Mouse (Mus musculus): Measurements from ENCODE around the gene Ifng. TPM values are rescaled to one million over a fixed set of nuclear protein-coding genes. Genes with fewer than 3 reads are reported as not detected.
"Not testable (repeated sequence)": the region's sequence is repeated elsewhere in the genome, so short reads cannot be mapped to it uniquely, and the experiment has no call there.

Gene Ifng
- polyA plus RNA-seq (2012; rRNA removed) = 0.18 and 0.87 TPM in 2 replicates

DNA sequence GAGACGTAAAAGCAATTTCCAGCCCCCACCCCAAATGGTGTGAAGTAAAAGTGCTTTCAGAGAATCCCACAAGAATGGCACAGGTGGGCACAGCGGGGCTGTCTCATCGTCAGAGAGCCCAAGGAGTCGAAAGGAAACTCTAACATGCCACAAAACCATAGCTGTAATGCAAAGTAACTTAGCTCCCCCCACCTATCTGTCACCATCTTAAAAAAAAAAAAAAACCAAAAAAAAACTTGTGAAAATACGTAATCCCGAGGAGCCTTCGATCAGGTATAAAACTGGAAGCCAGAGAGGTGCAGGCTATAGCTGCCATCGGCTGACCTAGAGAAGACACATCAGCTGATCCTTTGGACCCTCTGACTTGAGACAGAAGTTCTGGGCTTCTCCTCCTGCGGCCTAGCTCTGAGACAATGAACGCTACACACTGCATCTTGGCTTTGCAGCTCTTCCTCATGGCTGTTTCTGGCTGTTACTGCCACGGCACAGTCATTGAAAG is at the start of gene Ifng:
Gene Ifng (plus strand): TSS at position 305 of the 499 bp plus-strand sequence.
- WGBS = 87% methylated on average over 11 of the region's 11 CpGs

DNA sequence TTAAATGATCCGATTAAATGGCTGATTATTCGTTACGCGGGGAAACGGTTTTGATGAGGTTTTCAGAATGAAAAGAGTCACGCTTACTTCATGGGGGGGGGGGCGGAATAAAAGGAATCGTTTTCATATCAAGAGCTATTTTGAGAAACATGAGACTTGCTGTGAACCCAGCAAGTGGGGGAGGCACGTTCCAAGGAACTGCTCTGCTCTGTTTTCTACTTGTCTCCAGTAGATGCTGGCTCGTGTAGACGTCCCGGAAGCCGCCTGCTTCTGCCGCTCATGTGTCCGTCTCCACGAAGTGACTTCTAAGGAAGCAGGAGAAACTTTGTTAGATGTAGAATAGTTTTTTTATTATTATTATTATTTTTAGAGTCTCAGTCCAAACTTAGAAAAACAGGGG is 40.9 kb upstream of the Ifng start:
- 86% methylated on average over 16 of the region's 16 CpGs for WGBS

More for the DNA sequence above, at the start of gene Ifng:
- DNase-seq (ENCODE audit: low read depth, low spot score) = no peak

DNA sequence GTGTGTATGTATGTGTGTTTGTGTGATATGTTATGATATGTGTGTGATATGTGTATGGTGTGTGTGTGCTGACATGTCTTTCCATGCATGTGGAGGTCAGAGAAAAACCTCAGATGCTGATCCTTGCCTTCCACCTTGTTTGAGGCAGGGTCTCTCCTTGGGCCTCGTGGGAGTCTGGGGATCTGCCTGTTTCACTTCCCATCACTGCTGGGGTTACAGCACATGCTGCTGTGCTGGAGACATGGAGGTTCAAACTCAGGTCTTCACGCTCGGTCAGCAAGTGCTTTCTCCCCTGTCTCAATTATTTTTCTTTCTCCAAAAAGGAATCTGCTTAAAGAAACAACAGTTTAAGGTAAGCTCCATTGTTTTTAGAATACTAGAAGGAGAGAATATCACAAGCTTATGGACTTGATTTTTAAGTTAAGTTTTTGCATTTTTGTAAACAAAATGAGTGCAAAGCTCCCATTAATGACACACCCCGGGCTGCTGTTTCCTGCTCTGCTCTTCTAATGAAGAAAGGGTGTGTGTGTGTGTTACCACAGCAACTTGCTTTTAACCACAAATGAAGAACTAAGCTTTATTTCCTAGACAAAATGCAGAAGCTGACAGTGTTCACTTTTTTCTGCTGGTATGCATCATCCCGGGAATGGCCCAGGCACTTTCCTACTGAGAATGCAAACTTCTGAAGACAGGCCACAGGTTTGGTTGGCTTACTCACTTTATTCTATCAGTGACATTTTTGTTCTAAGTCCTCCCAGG is 34.2 kb upstream of the Ifng start:
- WGBS = 70% methylated on average over 5 of the region's 5 CpGs
- DNase-seq (ENCODE audit: low read depth, low spot score) = no peak

More for the DNA sequence above, 40.9 kb upstream of the Ifng start:
- DNase-seq (ENCODE audit: low read depth, low spot score) = no peak

DNA sequence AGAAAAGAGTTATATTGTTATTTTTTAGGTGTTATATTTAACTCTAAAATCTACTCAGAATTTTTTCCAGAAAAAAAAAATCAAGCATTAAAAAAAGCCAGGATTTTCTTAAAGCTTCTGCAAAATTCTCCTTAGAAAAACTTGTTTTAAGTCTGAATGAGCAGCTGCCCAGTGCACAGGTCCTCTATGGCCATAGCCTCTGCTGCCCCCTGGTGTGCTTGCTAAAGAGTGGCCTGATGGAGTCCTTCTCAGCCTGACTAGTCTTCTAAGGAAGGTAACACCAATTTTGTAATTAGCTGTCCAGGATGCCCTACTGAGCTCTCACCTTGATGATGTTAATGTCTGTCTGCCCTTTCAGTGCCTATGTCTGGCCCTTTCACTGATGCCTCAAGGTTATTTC is 29.5 kb upstream of the Ifng start:
- no peak for DNase-seq (ENCODE audit: low read depth, low spot score)

DNA sequence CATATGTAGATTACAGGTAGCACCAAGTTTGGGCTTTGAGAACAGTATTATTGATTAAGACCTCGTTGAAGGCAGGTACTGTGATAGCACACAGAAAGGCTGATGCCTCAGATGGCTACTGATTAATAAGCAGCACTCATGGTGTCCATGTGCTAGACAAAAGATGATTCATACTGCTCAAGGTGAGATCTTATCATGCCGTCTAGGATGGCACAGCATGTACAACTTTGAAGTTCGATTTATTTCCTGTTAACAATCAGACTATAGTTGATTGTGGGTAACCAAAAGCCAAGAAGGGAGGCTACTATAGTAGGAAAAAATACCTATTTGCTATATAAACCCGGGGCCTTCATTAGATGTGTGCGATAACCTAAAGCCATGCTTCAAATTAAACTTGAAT is 28.1 kb upstream of the Ifng start:
- 72% methylated on average over 5 of the region's 5 CpGs for WGBS

DNA sequence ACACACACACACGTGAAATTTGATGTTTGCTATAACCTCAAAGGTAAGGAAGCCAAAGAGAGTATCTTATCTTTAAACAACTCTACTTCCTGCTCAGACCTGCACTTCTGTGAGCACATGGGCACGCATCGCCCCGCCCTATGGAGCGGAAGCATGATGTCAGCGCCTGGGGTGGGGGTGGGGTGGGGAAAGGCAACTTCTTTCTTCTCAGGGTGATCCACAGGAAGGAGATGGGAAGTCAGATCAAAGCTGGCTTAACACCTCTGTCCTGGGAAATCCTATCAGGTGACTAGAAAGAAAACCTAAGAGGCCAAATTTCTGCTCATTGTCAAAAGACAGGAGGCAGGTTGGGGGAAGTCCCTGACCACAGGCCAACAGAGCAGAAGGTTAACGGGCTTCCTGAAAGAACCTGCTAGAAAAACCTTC is 21.8 kb upstream of the Ifng start:
- DNase-seq (ENCODE audit: low read depth, low spot score) = no peak
- WGBS = 45% methylated on average over 7 of the region's 7 CpGs

More for the DNA sequence above, 28.1 kb upstream of the Ifng start:
- no peak for DNase-seq (ENCODE audit: low read depth, low spot score)

DNA sequence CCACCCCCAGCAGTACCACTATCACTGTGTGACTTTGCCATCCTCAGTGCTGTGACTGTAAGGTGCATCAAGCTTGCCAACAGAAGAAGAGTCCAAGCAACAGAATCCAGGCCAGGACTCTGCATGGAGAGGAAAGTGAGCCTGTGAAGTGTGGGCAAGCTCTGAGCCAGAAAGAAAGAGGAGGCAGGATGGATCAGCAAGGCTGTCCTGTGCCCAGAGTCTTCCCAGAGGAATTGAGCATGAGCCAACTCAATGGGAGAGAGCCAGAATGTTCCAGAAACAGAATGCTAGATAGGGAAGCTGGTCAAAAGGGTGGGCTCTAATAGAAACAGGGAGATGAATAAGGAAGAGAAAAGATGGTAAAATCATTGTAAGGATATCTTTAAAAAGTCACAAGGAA is 19.9 kb upstream of the Ifng start:
- no peak for DNase-seq (ENCODE audit: low read depth, low spot score)

DNA sequence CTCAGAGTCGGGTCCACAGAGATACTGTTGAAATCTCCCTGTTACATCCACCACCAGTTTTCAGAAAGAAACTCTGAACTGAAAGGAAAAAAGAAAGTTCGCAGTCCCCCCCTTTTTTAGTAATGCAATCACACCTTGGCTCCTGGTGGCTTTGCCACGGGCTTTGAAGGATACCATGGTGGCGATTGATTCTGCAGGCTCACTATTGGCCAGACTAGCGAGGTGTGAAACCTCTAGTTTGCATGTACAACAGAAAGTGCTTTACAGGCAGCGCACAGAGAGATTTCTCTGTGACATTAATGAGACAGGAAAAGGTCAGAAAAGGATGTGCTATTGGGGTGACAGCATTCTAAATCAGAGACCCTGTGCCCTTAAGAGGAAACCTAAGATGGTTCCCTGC is 5.3 kb upstream of the Ifng start:
- DNase-seq (ENCODE audit: low read depth, low spot score) = no peak
- WGBS = 85% methylated on average over 6 of the region's 6 CpGs

DNA sequence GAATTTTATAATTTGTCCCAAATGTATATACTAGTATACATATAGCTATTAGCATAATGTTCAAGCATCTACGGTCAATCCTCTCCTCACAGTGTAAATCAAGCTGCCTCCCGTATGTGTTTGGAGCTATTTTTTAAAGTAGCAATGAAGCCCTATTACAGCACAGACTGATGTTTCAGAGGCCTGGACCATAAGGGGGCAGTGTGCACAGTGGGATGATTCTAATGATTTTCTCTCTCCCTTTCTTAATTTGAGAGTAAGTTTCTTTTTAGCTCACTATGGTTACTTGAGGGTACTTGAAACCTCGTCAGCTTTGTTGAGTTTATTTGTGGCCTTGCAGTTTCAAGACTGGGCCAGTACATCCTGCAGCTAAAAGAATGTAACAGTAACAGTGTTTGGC is 1.1 kb downstream of the Ifng start:
- 64% methylated on average over 3 of the region's 3 CpGs for WGBS
- DNase-seq (ENCODE audit: low read depth, low spot score) = no peak

DNA sequence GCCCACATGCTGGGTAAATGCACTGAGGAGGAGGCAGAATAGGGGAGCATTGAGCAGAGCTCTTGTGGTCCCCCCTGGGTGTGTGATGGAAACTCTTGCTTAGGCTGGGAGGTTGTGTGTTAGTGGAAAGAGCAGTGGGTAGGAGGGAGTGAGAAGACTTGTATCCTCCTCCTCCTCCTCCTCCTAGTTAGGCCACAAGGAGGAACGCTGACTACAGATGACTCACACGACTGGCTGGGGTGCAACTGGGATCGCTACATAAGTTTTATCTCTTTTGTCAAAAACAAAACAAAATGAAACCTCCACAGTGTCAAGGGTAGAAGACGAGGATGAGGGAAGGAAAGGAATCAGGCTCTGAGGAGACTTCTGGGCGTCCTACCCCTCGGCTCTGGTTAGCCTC is 2.2 kb downstream of the Ifng start:
- no peak for DNase-seq (ENCODE audit: low read depth, low spot score)
- 79% methylated on average over 6 of the region's 6 CpGs for WGBS

DNA sequence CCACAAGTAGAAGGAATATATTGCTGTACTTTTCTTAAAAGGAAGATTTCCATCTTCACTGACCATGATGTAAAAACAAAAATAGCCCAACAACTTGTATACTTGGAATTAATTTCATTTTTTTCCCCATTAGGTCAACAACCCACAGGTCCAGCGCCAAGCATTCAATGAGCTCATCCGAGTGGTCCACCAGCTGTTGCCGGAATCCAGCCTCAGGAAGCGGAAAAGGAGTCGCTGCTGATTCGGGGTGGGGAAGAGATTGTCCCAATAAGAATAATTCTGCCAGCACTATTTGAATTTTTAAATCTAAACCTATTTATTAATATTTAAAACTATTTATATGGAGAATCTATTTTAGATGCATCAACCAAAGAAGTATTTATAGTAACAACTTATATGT is 4.2 kb downstream of the Ifng start:
- 81% methylated on average over 6 of the region's 6 CpGs for WGBS
- DNase-seq (ENCODE audit: low read depth, low spot score) = no peak

DNA sequence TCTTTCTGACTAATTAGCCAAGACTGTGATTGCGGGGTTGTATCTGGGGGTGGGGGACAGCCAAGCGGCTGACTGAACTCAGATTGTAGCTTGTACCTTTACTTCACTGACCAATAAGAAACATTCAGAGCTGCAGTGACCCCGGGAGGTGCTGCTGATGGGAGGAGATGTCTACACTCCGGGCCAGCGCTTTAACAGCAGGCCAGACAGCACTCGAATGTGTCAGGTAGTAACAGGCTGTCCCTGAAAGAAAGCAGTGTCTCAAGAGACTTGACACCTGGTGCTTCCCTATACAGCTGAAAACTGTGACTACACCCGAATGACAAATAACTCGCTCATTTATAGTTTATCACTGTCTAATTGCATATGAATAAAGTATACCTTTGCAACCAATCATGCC is 4.7 kb downstream of the Ifng start:
- 78% methylated on average over 8 of the region's 8 CpGs for WGBS

DNA sequence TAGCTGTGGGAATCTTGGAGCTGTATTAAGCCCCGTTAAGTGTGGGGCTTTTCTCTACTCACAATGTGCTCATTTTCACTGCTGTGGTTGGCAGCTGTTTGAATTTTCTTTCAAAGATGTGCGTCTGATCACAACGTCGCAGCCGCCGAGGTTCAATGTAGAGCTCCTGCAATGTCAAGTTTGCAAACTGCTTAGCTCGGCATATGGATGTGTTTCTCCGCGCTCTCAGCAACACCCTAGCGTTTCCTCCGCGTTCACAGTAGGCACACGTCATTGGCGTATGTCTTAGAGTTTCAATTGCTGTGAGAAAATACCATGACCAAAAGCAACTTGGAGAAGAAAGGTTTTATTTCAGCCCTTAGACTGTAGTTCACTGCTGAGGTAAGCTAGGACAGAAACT is 5.1 kb downstream of the Ifng start:
- 91% methylated on average over 14 of the region's 14 CpGs for WGBS
- no peak for DNase-seq (ENCODE audit: low read depth, low spot score)

More for the DNA sequence above, 4.7 kb downstream of the Ifng start:
- no peak for DNase-seq (ENCODE audit: low read depth, low spot score)

DNA sequence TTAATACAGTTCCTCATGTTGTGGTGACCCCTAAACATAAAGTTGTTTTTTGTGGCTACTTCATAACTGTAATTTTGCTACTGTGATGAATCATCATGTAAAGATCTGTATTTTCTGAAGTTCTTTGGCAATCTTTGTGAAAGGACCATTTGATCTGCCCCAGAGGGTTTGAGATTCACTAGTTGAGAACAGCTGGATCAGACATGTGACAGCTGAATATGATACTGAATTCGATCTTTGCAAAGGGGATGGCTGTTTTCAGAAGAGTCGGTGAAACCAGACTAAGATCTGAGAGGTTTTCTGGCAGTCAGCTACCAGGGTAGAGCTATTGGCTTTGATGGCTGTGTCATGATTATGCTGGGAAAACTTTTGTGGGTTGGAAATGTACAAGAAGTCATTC is 10.9 kb downstream of the Ifng start:
- DNase-seq (ENCODE audit: low read depth, low spot score) = no peak
- 61% methylated on average over 2 of the region's 2 CpGs for WGBS

DNA sequence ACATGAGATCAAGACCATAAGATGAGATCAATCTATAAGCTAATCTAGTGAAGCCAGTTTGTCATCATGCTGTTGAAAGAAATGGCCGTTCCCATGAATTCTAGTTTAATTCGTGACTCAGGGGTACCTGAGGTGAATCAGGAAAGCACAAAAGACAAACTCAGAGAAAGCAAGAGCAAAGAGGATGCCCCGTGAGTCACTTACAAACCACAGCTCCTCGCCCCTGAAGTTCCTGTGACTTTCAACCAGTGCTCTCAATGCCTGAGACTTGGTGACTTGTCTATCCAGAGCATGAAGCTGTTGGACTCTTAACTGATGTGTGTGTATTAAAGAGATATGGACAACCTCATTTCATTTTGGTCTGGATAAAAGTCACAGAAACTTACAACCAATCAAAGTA is 17.9 kb downstream of the Ifng start:
- no peak for DNase-seq (ENCODE audit: low read depth, low spot score)

DNA sequence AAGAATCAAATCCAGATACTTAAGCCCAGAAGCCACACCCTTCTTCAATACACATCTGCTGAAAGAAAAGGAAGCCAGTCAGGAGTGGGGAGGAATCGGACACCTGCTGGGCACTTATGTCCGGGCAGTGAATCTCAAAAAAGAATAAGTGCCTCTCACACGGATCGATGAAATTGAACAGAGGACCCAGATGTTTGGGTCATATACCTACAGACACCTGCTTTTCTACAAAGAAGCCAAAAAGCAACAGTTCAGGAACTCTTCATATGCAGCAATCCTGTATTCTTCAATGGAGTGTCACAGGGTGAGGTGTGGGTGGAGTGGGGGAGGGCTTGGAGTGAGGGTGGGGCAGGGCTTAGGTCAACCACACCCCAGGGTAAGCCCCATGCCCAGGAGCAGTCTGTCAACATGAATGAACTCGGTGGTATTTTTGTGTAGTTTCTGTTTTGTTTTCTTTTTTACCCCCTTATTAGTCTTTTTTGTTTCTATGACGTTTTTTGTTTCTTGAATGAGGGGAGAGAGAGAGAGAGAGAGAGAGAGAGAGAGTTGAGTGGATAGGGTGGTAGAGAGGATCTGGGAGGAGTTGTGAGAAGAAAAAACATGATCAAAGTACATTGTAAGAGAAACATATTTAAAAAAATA is 20.4 kb downstream of the Ifng start:
- WGBS = 63% methylated on average over 6 of the region's 6 CpGs
- no peak for DNase-seq (ENCODE audit: low read depth, low spot score)

More for the DNA sequence above, 17.9 kb downstream of the Ifng start:
- 75% methylated on average over 4 of the region's 4 CpGs for WGBS

DNA sequence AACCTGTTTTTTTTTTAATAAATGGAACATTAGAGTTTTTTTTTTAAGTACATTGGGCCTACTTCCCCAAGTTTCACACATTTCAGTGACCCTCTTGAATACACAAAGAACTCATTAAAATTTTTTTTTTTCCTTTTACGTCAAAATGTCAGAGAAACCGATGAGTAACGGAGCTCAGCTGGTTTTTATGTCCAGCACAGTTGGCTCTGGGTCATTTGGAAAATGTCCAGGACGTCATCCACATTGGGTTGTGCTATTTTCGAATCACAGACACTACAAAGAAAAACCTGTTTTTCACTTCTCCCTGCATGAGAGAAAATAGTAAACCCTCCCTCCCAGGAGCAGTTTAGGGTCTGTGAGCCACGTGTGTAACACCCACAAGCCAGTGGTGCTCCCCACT is 25.6 kb downstream of the Ifng start:
- no peak for DNase-seq (ENCODE audit: low read depth, low spot score)
- WGBS = 40% methylated on average over 6 of the region's 6 CpGs

DNA sequence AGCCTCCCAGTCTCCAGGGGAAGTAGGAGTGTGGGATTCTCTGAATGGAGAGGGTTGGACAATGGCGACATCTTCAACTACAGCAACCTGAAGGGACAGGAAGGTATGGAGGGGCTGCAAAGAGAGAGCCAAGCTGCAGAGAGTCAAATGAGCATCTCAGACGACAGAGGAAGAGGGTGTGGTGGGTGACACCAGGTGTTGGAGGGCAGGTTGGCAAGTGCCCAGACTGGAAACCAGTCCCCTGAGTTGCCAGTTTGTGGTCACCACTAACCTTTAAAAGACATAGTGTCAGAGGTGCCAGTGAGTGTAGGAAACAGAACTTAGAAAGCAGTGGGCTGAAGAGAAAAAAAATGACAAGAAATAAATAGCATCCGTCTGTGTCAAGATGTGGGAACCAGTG is 28.2 kb downstream of the Ifng start:
- DNase-seq (ENCODE audit: low read depth, low spot score) = no peak
- 64% methylated on average over 3 of the region's 3 CpGs for WGBS

DNA sequence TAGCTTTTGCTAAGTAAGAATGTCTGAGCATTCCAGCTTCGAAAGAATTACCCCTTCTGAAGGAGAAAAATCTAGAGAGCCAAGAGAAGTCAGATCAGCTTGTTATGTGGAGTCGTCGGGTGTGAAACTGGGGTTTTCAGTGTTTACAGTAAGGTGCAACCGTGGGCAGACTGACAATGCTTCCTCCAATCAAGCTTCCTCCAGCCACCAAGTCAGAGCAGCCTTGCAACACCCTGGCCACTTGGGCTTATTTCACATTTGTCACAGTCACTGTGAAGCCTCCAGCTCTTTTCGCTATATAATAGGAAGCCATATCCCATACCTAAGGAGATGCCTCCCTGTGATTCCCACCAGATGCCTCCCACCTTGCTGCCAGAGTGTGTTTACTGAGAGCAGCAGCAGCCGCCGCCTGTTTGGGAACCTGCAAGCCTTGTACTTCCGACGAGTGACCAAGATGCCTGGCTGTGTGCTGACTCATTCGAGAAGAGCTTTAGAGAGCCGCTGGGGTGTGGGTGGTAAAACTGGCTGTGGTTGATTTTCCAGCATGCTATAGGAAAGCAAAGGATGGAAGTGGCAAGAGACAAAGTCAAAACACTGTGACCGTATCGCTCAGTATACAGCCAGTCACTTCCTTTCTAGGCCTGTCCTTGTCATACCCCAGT is 29.6 kb downstream of the Ifng start:
- DNase-seq (ENCODE audit: low read depth, low spot score) = no peak
- 33% methylated on average over 13 of the region's 13 CpGs for WGBS

DNA sequence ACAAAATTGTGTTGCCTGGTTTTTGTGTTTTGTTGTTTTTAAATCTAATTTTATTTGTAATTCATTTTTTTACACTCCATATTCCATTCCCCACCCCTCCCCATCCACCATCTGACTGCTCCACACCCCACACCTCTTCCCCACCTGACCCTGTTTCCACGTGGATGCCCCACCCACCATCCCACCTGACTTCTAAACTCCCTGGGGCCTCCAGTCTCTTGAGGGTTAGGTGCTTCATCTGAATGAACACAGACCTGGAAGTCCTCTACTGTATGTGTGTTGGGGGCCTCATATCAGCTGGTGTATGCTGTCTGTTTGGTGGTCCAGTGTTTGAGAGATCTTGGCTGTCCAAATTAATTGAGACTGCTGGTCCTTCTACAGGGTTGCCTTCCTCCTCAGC is 32.0 kb downstream of the Ifng start:
- not testable (repeated sequence) for DNase-seq (ENCODE audit: low read depth, low spot score)
- WGBS = 35% methylated on average over 1 of the region's 1 CpGs

DNA sequence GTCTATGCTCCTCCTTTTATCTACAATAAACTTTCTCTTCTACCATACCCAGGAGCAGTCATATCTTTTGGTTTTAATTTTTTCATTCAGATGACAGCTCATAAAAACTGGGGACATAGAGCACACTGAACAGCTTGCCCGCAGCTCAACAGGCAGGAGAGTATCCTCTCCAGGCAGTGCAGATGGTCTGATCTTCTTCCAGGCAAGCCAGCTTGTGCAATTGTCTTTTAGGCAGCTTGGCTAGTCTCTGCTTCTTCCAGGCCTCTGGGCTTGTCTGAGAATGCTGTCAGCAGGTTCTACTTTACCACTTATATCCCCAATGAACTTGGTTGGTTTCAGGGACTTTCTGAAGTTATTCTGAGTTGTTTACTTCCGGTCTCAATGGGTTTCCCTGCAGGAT is 35.9 kb downstream of the Ifng start:
- WGBS = 71% methylated on average over 2 of the region's 2 CpGs
- DNase-seq (ENCODE audit: low read depth, low spot score) = no peak
